Mouse (Mus musculus): Measurements from ENCODE around the gene Ankrd37. TPM values are rescaled to one million over a fixed set of nuclear protein-coding genes. Genes with fewer than 3 reads are reported as not detected.

The Ankrd37 gene
- polyA plus RNA-seq, 1 experiment from 2014 or later = 30.8 TPM

GRCm38 (mm10) chr8:45999138-45999783 lies 6.2 kb downstream of the Ankrd37 start, which contains the start of gene Lrp2bp:
Gene Lrp2bp, plus strand, starts transcription at chr8:45999303.
- Histone ChIP-seq H3K36me3 (peaks cover 14% of the 10 kb centered on the region), H3K4me1 (peaks cover 4% of the 10 kb centered on the region; the same call in 1 of the 2 replicates), H3K4me3 (replicated peaks) (peak within 1 kb of the TSS; percentile 53), H3K27me3 (replicated peaks) (no peaks in the 10 kb centered on the region), H3K9me3 (no peaks in the 10 kb centered on the region), H3K4me2 (peak within 1 kb of the TSS; percentile 74), H3K9ac (peak within 1 kb of the TSS; percentile 35; the same call in 1 of the 2 replicates), H3K27ac (peak within 1 kb of the TSS; percentile 97)
- ATAC-seq (ENCODE audit: insufficient read depth, low FRiP score, low read depth) = peak; percentile 28; the same call in 1 of the 2 replicates
- WGBS = 3% methylated on average over 22 of the region's 22 CpGs

- peak overlapping the region; percentile 42 for H3K4me2 ChIP-seq
- H3K27me3 ChIP-seq (replicated peaks) = no peaks in the 10 kb centered on the region
- peaks cover 17% of the 10 kb centered on the region for H3K36me3 ChIP-seq
- WGBS = 73% methylated on average over 2 of the region's 2 CpGs
- no peak overlapping the region for H3K4me3 ChIP-seq (replicated peaks)
- H3K4me1 ChIP-seq = peaks cover 4% of the 10 kb centered on the region; the same call in 1 of the 2 replicates
- H3K27ac ChIP-seq = no peak overlapping the region
- H3K9me3 ChIP-seq = no peaks in the 10 kb centered on the region
- ATAC-seq (ENCODE audit: insufficient read depth, low FRiP score, low read depth) = no peak
- no peak overlapping the region for H3K9ac ChIP-seq
These were observed 7.3 kb downstream of the Ankrd37 start for GRCm38 (mm10) chr8:45998228-45998627.

DNA sequence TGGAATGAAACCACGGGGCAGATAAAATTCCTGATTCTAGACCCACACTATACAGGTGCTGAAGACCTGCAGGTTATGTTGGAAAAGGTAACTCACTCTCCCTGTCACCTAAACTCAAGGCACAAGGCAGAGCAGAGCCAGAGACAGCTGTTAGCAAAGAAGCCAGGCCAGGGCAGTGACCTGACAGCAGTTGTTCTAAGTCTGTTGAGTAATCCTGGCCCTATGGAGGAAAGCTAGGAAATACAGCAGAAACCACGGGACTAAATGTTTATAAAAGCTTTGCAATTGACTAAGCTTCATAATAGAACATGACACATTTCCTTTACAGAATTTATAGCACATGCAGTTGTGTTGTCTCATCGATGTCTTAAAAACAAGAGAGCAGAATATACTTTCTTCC lies 9.9 kb downstream of the Ankrd37 start:
- Histone ChIP-seq H3K36me3 (peaks cover 21% of the 10 kb centered on the region), H3K27ac (no peak overlapping the region), H3K9ac (no peak overlapping the region), H3K4me1 (peaks cover 4% of the 10 kb centered on the region; the same call in 1 of the 2 replicates), H3K4me2 (no peak overlapping the region), H3K9me3 (no peaks in the 10 kb centered on the region), H3K27me3 (replicated peaks) (no peaks in the 10 kb centered on the region), H3K4me3 (replicated peaks) (no peak overlapping the region)
- WGBS = 71% methylated on average over 3 of the region's 3 CpGs
- no peak for ATAC-seq (ENCODE audit: insufficient read depth, low FRiP score, low read depth)

DNA sequence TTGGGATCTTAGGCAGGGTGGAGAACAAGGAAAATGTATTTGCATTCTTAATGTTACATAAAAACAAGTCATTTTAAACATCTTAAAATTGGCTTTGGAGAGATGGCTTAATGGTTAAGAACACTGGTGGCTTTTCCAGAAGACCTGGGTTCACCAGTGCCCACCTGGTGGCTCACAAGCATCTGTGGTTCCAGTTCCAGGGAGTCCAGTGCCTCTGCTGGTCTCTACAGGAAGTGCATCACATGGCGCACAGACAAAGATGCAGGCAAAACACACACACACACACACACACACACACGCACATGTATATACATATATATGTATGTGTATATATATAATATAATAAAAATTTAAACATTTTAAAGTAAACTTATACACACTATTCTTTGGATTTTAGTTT lies 11.4 kb downstream of the Ankrd37 start:
- 95% methylated on average over 2 of the region's 2 CpGs for WGBS

DNA sequence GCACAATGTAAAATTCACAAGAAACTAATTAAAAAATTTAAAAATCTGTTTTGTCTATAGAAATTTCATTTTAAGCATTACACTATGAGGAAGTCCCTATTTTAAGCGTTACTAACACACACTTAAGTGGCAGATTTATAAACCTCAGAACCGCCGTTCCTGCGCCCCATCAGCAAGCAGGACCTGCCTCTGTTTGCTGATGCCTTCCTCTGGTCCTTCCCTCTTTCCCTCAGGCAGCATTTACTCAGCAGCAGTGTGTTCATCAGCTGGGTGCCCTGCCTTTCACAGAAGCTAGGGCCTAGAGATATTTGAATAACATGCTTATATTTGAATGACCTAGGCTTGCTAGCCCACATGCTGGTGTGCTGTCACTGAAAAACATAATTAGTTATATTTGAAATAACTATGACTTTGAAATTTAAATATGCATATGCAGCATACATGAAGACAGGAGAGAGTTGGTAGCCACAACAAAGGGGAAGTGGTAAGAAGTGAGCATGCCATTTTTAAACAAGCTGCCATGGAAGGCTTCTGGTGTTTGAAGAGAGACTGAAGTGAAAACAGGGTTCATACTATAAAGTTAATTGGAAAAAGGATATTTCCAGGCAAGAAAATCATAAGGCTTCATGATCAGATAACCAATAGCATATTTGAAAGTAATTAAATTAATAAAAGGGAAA lies 14.7 kb downstream of the Ankrd37 start:
- no peak overlapping the region for H3K27ac ChIP-seq
- no peak overlapping the region for H3K4me2 ChIP-seq
- no peak for ATAC-seq (ENCODE audit: insufficient read depth, low FRiP score, low read depth)
- no peaks in the 10 kb centered on the region for H3K4me1 ChIP-seq
- H3K9me3 ChIP-seq = no peaks in the 10 kb centered on the region
- H3K36me3 ChIP-seq = peaks cover 22% of the 10 kb centered on the region
- no peak overlapping the region for H3K9ac ChIP-seq
- H3K4me3 ChIP-seq (replicated peaks) = no peak overlapping the region
- H3K27me3 ChIP-seq (replicated peaks) = no peaks in the 10 kb centered on the region
- WGBS = 89% methylated on average over 4 of the region's 4 CpGs

More for the DNA sequence above, 11.4 kb downstream of the Ankrd37 start:
- H3K4me2 ChIP-seq = no peak overlapping the region
- H3K9ac ChIP-seq = no peak overlapping the region
- no peaks in the 10 kb centered on the region for H3K9me3 ChIP-seq
- peaks cover 1% of the 10 kb centered on the region; the same call in 1 of the 2 replicates for H3K4me1 ChIP-seq
- H3K36me3 ChIP-seq = peaks cover 27% of the 10 kb centered on the region
- H3K27ac ChIP-seq = no peak overlapping the region
- no peaks in the 10 kb centered on the region for H3K27me3 ChIP-seq (replicated peaks)
- no peak overlapping the region for H3K4me3 ChIP-seq (replicated peaks)
- ATAC-seq (ENCODE audit: insufficient read depth, low FRiP score, low read depth) = no peak

DNA sequence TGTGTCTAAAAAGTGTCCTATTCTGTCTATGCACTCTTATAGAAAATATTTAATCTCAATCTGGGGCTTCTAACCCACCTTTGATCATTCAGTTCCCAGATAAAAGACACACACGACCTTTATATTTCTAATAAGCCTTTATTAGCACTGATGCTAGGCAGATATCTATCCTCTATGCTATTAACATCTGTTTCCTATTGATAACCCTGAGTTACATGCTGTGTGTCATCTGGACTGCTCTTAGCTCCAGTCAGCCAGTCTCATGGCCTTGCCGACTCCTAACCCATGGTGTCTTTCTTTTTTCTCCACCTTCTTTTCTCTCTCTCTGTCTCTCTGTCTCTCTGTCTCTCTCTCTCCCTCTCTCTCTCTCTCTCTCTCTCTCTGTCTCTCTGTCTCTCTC lies 17.3 kb downstream of the Ankrd37 start:
- no peaks in the 10 kb centered on the region for H3K4me1 ChIP-seq
- no peaks in the 10 kb centered on the region for H3K27me3 ChIP-seq (replicated peaks)
- H3K27ac ChIP-seq = no peak overlapping the region
- no peaks in the 10 kb centered on the region for H3K9me3 ChIP-seq
- no peak for ATAC-seq (ENCODE audit: insufficient read depth, low FRiP score, low read depth)
- 76% methylated on average over 2 of the region's 2 CpGs for WGBS
- no peak overlapping the region for H3K4me3 ChIP-seq (replicated peaks)
- H3K36me3 ChIP-seq = peaks cover 20% of the 10 kb centered on the region
- no peak overlapping the region for H3K4me2 ChIP-seq
- H3K9ac ChIP-seq = no peak overlapping the region

DNA sequence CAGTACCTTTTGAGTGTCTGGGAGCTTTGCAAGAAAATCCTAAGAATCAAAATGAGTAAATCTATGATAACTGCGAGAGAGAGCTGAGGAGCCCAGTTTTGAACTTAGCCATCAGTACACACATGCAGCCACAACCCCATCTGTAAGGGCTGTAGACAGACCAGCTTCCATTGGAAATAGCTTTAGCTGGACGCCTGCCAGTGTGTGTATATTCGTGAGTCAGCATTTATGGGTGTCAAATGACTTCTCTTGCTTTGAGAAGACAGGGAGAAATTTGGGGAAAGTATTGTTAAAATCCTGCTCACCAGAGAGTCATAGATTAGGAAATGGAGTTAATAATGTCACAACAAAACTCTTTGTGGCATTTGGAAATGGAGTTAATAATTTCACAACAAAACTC lies 18.8 kb downstream of the Ankrd37 start:
- Histone ChIP-seq H3K4me2 (no peak overlapping the region), H3K4me1 (no peaks in the 10 kb centered on the region), H3K27me3 (replicated peaks) (no peaks in the 10 kb centered on the region), H3K9ac (no peak overlapping the region), H3K27ac (no peak overlapping the region), H3K4me3 (replicated peaks) (no peak overlapping the region), H3K36me3 (peaks cover 23% of the 10 kb centered on the region), H3K9me3 (no peaks in the 10 kb centered on the region)
- ATAC-seq (ENCODE audit: insufficient read depth, low FRiP score, low read depth) = no peak
- WGBS = 59% methylated on average over 3 of the region's 3 CpGs

DNA sequence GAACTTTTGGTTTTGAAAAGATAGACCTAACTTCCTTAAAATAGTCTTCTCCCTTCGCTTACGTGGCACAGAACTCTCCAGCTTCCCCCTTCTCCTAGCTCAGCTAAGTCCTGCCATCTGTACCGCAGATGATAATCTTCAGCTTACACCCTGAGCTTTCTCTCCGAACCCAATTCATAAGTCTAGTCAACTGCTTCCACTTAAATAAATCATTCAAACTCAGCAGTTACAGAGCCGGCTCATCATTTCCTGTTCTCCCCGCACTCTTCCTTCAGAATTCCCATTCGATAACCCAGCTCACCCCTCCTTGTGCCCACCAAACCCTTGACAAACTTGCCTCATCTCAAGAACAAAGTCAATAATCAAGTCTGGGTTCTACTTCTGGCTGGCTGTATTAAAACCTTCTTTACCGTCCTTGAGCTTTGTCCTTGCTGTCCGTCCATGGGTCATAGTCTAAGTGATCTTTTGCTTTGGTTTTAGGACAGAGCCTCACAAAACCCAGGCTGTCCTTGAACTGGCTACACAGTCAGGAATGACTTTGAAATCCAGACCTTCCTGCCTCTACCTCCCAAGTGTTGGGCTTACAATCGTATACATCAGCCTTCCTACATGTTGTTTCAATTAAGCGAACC lies 29.6 kb downstream of the Ankrd37 start:
- Histone ChIP-seq H3K4me2 (peak overlapping the region; percentile 58), H3K9me3 (no peaks in the 10 kb centered on the region), H3K9ac (peak overlapping the region; percentile 55), H3K27ac (peak overlapping the region; percentile 38; the same call in 1 of the 2 replicates), H3K4me3 (replicated peaks) (peak overlapping the region; percentile 56), H3K27me3 (replicated peaks) (no peaks in the 10 kb centered on the region), H3K36me3 (peaks cover 14% of the 10 kb centered on the region), H3K4me1 (0 out of 2 replicates have a peak, but pooled peaks cover 7% of the 10 kb centered on the region)
- 54% methylated on average over 11 of the region's 11 CpGs for WGBS
- ATAC-seq (ENCODE audit: insufficient read depth, low FRiP score, low read depth) = peak; percentile 1; the same call in 1 of the 2 replicates

DNA sequence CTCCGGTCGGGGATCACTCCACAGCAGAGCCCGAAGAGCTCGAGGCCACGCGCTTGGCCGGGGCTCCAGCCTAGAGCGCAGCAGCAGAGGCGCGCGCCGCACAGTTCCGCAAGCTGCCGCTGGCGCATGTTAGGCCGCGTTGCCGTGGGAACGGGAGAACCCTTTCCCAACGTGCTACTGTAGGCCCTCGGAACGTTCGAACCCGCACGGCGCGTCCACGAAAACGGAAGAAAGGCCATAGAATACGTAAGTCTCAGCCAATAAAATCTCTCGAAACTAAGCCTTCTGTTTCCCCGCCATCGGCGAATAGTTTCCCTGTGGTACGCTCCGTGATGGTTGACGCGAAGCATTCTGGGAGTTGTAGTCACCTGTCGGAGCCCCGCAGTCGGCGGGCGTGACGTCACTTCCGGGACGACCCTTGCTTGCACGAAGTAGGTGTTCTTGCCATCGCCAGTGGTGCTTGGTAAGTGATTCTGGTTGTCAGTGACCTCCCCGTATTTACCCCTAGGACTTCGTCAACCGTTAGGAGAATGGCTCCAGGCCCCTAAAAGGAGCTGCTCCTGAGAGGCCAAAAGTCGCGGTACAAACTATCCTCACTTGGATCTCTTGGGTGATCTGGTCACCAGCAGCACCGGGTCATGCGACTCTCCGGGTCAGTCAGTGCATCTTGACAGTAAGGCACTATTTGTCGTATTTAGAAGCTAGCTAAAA lies 30.2 kb downstream of the Ankrd37 start, which contains the start of the genes 1700029J07Rik and Ufsp2:
Gene 1700029J07Rik, minus strand, starts transcription at position 127 of the 711 bp plus-strand sequence.
Gene Ufsp2, plus strand, starts transcription at position 403 of the 711 bp plus-strand sequence.
- Histone ChIP-seq H3K9ac (peak within 1 kb of the TSS; percentile 55), H3K9me3 (no peaks in the 10 kb centered on the region), H3K4me2 (peak within 1 kb of the TSS; percentile 58), H3K27ac (peak within 1 kb of the TSS; percentile 80), H3K27me3 (replicated peaks) (no peaks in the 10 kb centered on the region), H3K4me1 (0 out of 2 replicates have a peak, but pooled peaks cover 7% of the 10 kb centered on the region), H3K4me3 (replicated peaks) (peak within 1 kb of the TSS; percentile 56), H3K36me3 (peaks cover 11% of the 10 kb centered on the region)
- under 1% methylated on average over 57 of the region's 57 CpGs for WGBS
- ATAC-seq (ENCODE audit: insufficient read depth, low FRiP score, low read depth) = peak; percentile 98

- no peaks in the 10 kb centered on the region for H3K9me3 ChIP-seq
- no peak overlapping the region for H3K27ac ChIP-seq
- no peaks in the 10 kb centered on the region for H3K27me3 ChIP-seq (replicated peaks)
- no peak overlapping the region for H3K4me3 ChIP-seq (replicated peaks)
- 71% methylated on average over 8 of the region's 8 CpGs for WGBS
- H3K36me3 ChIP-seq = peaks cover 11% of the 10 kb centered on the region
- H3K9ac ChIP-seq = no peak overlapping the region
- peak overlapping the region; percentile 58 for H3K4me2 ChIP-seq
- ATAC-seq (ENCODE audit: insufficient read depth, low FRiP score, low read depth) = no peak
- H3K4me1 ChIP-seq = 0 out of 2 replicates have a peak, but pooled peaks cover 7% of the 10 kb centered on the region
These were observed 31.5 kb downstream of the Ankrd37 start for GRCm38 (mm10) chr8:45973988-45974505.

GRCm38 (mm10) chr8:45970894-45971293 lies 34.6 kb downstream of the Ankrd37 start:
- Histone ChIP-seq H3K9me3 (no peaks in the 10 kb centered on the region), H3K4me2 (no peak overlapping the region), H3K9ac (no peak overlapping the region), H3K4me3 (replicated peaks) (no peak overlapping the region), H3K27ac (no peak overlapping the region), H3K4me1 (0 out of 2 replicates have a peak, but pooled peaks cover 4% of the 10 kb centered on the region), H3K36me3 (no peaks in the 10 kb centered on the region), H3K27me3 (replicated peaks) (no peaks in the 10 kb centered on the region)
- WGBS = 92% methylated on average over 12 of the region's 12 CpGs
- ATAC-seq (ENCODE audit: insufficient read depth, low FRiP score, low read depth) = no peak

All from stomach, embryonic 15.5 days (tissue).